Mouse (Mus musculus): ENCODE measurements around the gene Sparc. TPM values are rescaled to one million over a fixed set of nuclear protein-coding genes. Genes with fewer than 3 reads are reported as not detected.
A peak's percentile ranks its signal among the peaks of the same experiment; 100 is the strongest.

Gene Sparc
- polyA plus RNA-seq, 1 experiment from 2014 or later, result 272 TPM

- WGBS (ENCODE audit: insufficient replicate concordance), result 29% methylated on average over 4 of the region's 4 CpGs
- no peak for TF ChIP-seq EP300 (IDR thresholded peaks at IDR 0.05; ENCODE audit: low read depth)
- TF ChIP-seq CTCF (IDR thresholded peaks at IDR 0.05; ENCODE audit: low read depth), result peak; percentile 92
- no peaks in the 10 kb centered on the region for H3K4me1 ChIP-seq (ENCODE audit: insufficient read depth)
- H3K27ac ChIP-seq (ENCODE audit: low read depth), result no peak overlapping the region
- DNase-seq (peak; percentile 77), ATAC-seq (peak; percentile 83)
- H3K9me3 ChIP-seq (ENCODE audit: low read length), result no peaks in the 10 kb centered on the region
- H3K9ac ChIP-seq (replicated peaks), result no peak overlapping the region
- H3K4me2 ChIP-seq (ENCODE audit: low read depth, low read length), result no peak overlapping the region
- peaks cover 31% of the 10 kb centered on the region for H3K36me3 ChIP-seq (replicated peaks; ENCODE audit: insufficient read depth, low read length)
- no peaks in the 10 kb centered on the region for H3K27me3 ChIP-seq (ENCODE audit: insufficient read depth, low read length)
- H3K4me3 ChIP-seq (ENCODE audit: low read depth, low read length), result no peak overlapping the region
Measured at GRCm38 (mm10) chr11:55446579-55446978, 23.6 kb upstream of the Sparc start.

GRCm38 (mm10) chr11:55444772-55445171, 21.8 kb upstream of the Sparc start:
- Histone ChIP-seq H3K9ac (replicated peaks) (no peak overlapping the region), H3K9me3 (ENCODE audit: low read length) (no peaks in the 10 kb centered on the region), H3K36me3 (replicated peaks; ENCODE audit: insufficient read depth, low read length) (peaks cover 20% of the 10 kb centered on the region), H3K4me2 (ENCODE audit: low read depth, low read length) (no peak overlapping the region), H3K4me1 (ENCODE audit: insufficient read depth) (no peaks in the 10 kb centered on the region), H3K27me3 (ENCODE audit: insufficient read depth, low read length) (no peaks in the 10 kb centered on the region), H3K4me3 (ENCODE audit: low read depth, low read length) (no peak overlapping the region), H3K27ac (ENCODE audit: low read depth) (no peak overlapping the region)
- 8% methylated on average over 1 of the region's 1 CpGs for WGBS (ENCODE audit: insufficient replicate concordance)
- TF ChIP-seq EP300 (IDR thresholded peaks at IDR 0.05; ENCODE audit: low read depth) (no peak), CTCF (IDR thresholded peaks at IDR 0.05; ENCODE audit: low read depth) (peak; percentile 80)
- ATAC-seq (no peak), DNase-seq (no peak)

GRCm38 (mm10) chr11:55439718-55440117, 16.7 kb upstream of the Sparc start:
- Histone ChIP-seq H3K9ac (replicated peaks) (no peak overlapping the region), H3K4me1 (ENCODE audit: insufficient read depth) (no peaks in the 10 kb centered on the region), H3K9me3 (ENCODE audit: low read length) (no peaks in the 10 kb centered on the region), H3K4me3 (ENCODE audit: low read depth, low read length) (no peak overlapping the region), H3K36me3 (replicated peaks; ENCODE audit: insufficient read depth, low read length) (no peaks in the 10 kb centered on the region), H3K27ac (ENCODE audit: low read depth) (no peak overlapping the region), H3K27me3 (ENCODE audit: insufficient read depth, low read length) (no peaks in the 10 kb centered on the region), H3K4me2 (ENCODE audit: low read depth, low read length) (no peak overlapping the region)
- 66% methylated on average over 5 of the region's 5 CpGs for WGBS (ENCODE audit: insufficient replicate concordance)
- no peak for DNase-seq
- no peak for ATAC-seq
- TF ChIP-seq CTCF (IDR thresholded peaks at IDR 0.05; ENCODE audit: low read depth), result no peak
- no peak for TF ChIP-seq EP300 (IDR thresholded peaks at IDR 0.05; ENCODE audit: low read depth)

- Histone ChIP-seq H3K9me3 (ENCODE audit: low read length) (no peaks in the 10 kb centered on the region), H3K27me3 (ENCODE audit: insufficient read depth, low read length) (no peaks in the 10 kb centered on the region), H3K27ac (ENCODE audit: low read depth) (no peak overlapping the region), H3K4me2 (ENCODE audit: low read depth, low read length) (no peak overlapping the region), H3K4me3 (ENCODE audit: low read depth, low read length) (no peak overlapping the region), H3K36me3 (replicated peaks; ENCODE audit: insufficient read depth, low read length) (no peaks in the 10 kb centered on the region), H3K4me1 (ENCODE audit: insufficient read depth) (no peaks in the 10 kb centered on the region), H3K9ac (replicated peaks) (no peak overlapping the region)
- no peak for ATAC-seq
- TF ChIP-seq CTCF (IDR thresholded peaks at IDR 0.05; ENCODE audit: low read depth) (no peak), EP300 (IDR thresholded peaks at IDR 0.05; ENCODE audit: low read depth) (no peak)
- DNase-seq, result no peak
- 68% methylated on average over 4 of the region's 4 CpGs for WGBS (ENCODE audit: insufficient replicate concordance)
Measured at GRCm38 (mm10) chr11:55438031-55438430, 15.0 kb upstream of the Sparc start.

- TF ChIP-seq CTCF (IDR thresholded peaks at IDR 0.05; ENCODE audit: low read depth) (no peak), EP300 (IDR thresholded peaks at IDR 0.05; ENCODE audit: low read depth) (no peak)
- no peak for ATAC-seq
Measured at GRCm38 (mm10) chr11:55436089-55436488, 13.1 kb upstream of the Sparc start.

GRCm38 (mm10) chr11:55432981-55433380, 10.0 kb upstream of the Sparc start:
- Histone ChIP-seq H3K4me2 (ENCODE audit: low read depth, low read length) (no peak overlapping the region), H3K4me3 (ENCODE audit: low read depth, low read length) (no peak overlapping the region), H3K27ac (ENCODE audit: low read depth) (peak overlapping the region; percentile 30), H3K4me1 (ENCODE audit: insufficient read depth) (peaks cover 4% of the 10 kb centered on the region), H3K27me3 (ENCODE audit: insufficient read depth, low read length) (no peaks in the 10 kb centered on the region), H3K36me3 (replicated peaks; ENCODE audit: insufficient read depth, low read length) (no peaks in the 10 kb centered on the region), H3K9me3 (ENCODE audit: low read length) (no peaks in the 10 kb centered on the region), H3K9ac (replicated peaks) (no peak overlapping the region)
- TF ChIP-seq CTCF (IDR thresholded peaks at IDR 0.05; ENCODE audit: low read depth), result no peak
- no peak for TF ChIP-seq EP300 (IDR thresholded peaks at IDR 0.05; ENCODE audit: low read depth)
- no peak for DNase-seq
- no peak for ATAC-seq
- 21% methylated on average over 3 of the region's 3 CpGs for WGBS (ENCODE audit: insufficient replicate concordance)

More at GRCm38 (mm10) chr11:55436089-55436488, 13.1 kb upstream of the Sparc start:
- Histone ChIP-seq H3K27me3 (ENCODE audit: insufficient read depth, low read length) (no peaks in the 10 kb centered on the region), H3K4me1 (ENCODE audit: insufficient read depth) (no peaks in the 10 kb centered on the region), H3K9me3 (ENCODE audit: low read length) (no peaks in the 10 kb centered on the region), H3K27ac (ENCODE audit: low read depth) (no peak overlapping the region), H3K4me3 (ENCODE audit: low read depth, low read length) (no peak overlapping the region), H3K9ac (replicated peaks) (no peak overlapping the region), H3K4me2 (ENCODE audit: low read depth, low read length) (no peak overlapping the region), H3K36me3 (replicated peaks; ENCODE audit: insufficient read depth, low read length) (no peaks in the 10 kb centered on the region)
- DNase-seq, result no peak
- 78% methylated on average over 6 of the region's 6 CpGs for WGBS (ENCODE audit: insufficient replicate concordance)

GRCm38 (mm10) chr11:55429973-55430372, 7.0 kb upstream of the Sparc start:
- DNase-seq (no peak), ATAC-seq (no peak)
- Histone ChIP-seq H3K9ac (replicated peaks) (no peak overlapping the region), H3K4me1 (ENCODE audit: insufficient read depth) (peaks cover 4% of the 10 kb centered on the region), H3K27ac (ENCODE audit: low read depth) (no peak overlapping the region), H3K4me2 (ENCODE audit: low read depth, low read length) (no peak overlapping the region), H3K9me3 (ENCODE audit: low read length) (no peaks in the 10 kb centered on the region), H3K27me3 (ENCODE audit: insufficient read depth, low read length) (no peaks in the 10 kb centered on the region), H3K36me3 (replicated peaks; ENCODE audit: insufficient read depth, low read length) (no peaks in the 10 kb centered on the region), H3K4me3 (ENCODE audit: low read depth, low read length) (no peak overlapping the region)
- no peak for TF ChIP-seq EP300 (IDR thresholded peaks at IDR 0.05; ENCODE audit: low read depth)
- WGBS (ENCODE audit: insufficient replicate concordance), result 90% methylated on average over 2 of the region's 2 CpGs

All from liver, postnatal 0 days (tissue).